ENCODE assay signal across 17 mouse cellular contexts in the genomic region with DNA sequence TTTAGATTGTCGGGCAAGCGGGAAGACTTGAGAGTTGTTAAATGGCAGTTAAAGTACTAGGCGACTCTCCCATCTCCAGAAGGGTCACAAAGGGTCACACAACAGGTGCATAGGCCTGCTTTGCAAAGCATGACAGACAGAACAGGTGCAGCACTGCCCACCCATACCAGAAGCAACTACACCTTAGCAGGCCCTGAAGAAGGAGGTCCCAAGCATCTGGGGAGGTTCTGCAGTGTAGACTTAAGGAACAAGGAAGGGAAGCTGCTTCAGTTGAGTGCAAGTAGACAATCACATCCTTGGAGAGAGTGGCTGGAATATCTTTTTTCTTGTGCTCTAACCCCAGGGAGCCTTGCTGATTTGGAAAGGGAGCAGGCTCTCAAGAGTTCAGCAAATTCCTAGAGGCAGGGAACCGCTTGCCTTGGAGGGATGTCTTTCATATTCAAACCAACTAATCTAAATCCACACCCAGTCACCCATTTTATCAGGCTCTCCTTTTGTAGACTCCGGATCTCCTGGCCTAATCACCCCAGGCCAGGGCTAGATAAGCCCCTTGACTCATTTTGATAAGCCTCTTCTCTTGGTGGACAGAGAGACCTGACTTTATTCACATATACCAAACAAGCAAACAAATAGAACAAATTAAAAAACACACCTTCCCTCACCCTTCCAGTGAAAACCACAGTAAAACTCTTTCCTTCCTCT. TPM values are rescaled to one million over a fixed set of nuclear protein-coding genes. Genes with fewer than 3 reads are reported as not detected.
DNase-seq lines count a peak whose midpoint lies in the region; ATAC-seq and TF ChIP-seq lines count a peak whose summit lies in the region.
"Had no signal": no experiment of that assay in that cellular context is flagged by ENCODE, and none has a peak within 500 bp of the region (broad histone marks: within the 10 kb centered on the region; RNA-seq: fewer than 3 reads in every experiment).

No protein-coding gene starts in this region.

- ATAC-seq in megakaryocyte, adult 5-6 weeks (ENCODE audit: poor library complexity, severe bottlenecking), result peak; percentile 40
- ATAC-seq: forebrain, embryonic 16.5 days had no signal

- H3K27ac ChIP-seq in ES-E14 (ENCODE audit: insufficient read depth, low read depth, low read length, poor library complexity, severe bottlenecking), result peak overlapping the region; percentile 36; the same call in 1 of the 2 replicates
- no peak overlapping the region for H3K27ac ChIP-seq in kidney, adult 2 months (ENCODE audit: insufficient read depth, low read depth, low read length)
- no peak overlapping the region for H3K27ac ChIP-seq in hindbrain, embryonic 10.5 days
- H3K27ac ChIP-seq: embryonic facial prominence, embryonic 10.5 days; kidney, embryonic 15.5 days; midbrain, embryonic 12.5 days had no signal

- no peak overlapping the region for H3K9ac ChIP-seq in ES-E14 (ENCODE audit: insufficient read depth, low read depth, low read length, poor library complexity, severe bottlenecking)
- H3K9ac ChIP-seq: kidney, embryonic 15.5 days; midbrain, embryonic 12.5 days had no signal

- 67% methylated on average over 5 of the region's 5 CpGs for WGBS in kidney, adult 2 months
- 42% methylated on average over 5 of the region's 5 CpGs for WGBS in hindbrain, embryonic 10.5 days

- TF ChIP-seq CTCF in kidney, adult 2 months (conservative IDR thresholded peaks at IDR 0.05; ENCODE audit: insufficient read depth, insufficient read length, low read depth, low read length), result no peak

- H3K4me1 ChIP-seq in ES-E14 (ENCODE audit: control insufficient read depth in 2 of 2, insufficient read depth in 2 of 2, low read length in 2 of 2, poor library complexity in 1 of 2), result peaks cover 8 to 12% of the 10 kb centered on the region in 2 experiments
- no peaks in the 10 kb centered on the region for H3K4me1 ChIP-seq in kidney, adult 2 months (ENCODE audit: control insufficient read depth, insufficient read depth, low read length)
- no peaks in the 10 kb centered on the region for H3K4me1 ChIP-seq in hindbrain, embryonic 10.5 days (replicated peaks)
- H3K4me1 ChIP-seq: kidney, embryonic 15.5 days; midbrain, embryonic 12.5 days had no signal

- in situ Hi-C loops in ES-E14 (cut with MboI; ENCODE audit: low sequenced_read_pairs in 2 of 2, unreplicated experiment in 2 of 2), result no loop called here

- H3K36me3 ChIP-seq in ES-E14 (ENCODE audit: control insufficient read depth, insufficient read depth, low read length, poor library complexity, severe bottlenecking), result no peaks in the 10 kb centered on the region
- no peaks in the 10 kb centered on the region for H3K36me3 ChIP-seq in kidney, adult 2 months (ENCODE audit: control insufficient read depth, insufficient read depth, low read length)
- H3K36me3 ChIP-seq in hindbrain, embryonic 10.5 days, result no peaks in the 10 kb centered on the region
- H3K36me3 ChIP-seq: embryonic facial prominence, embryonic 10.5 days; kidney, embryonic 15.5 days; midbrain, embryonic 12.5 days had no signal

- DNase-seq in ES-E14 (ENCODE audit: low read depth, low spot score) (peak; percentile 82), ZHBTc4 (ENCODE audit: low read depth, low spot score) (peak; percentile 89), liver (peak; percentile 80)
- DNase-seq in urinary bladder, adult 2 months (ENCODE audit: low spot score), result no peak
- DNase-seq in kidney, adult 2 months, result no peak
- no peak for DNase-seq in hindbrain, embryonic 10.5 days (ENCODE audit: low spot score)
- DNase-seq: cerebellum, postnatal 36 days; left cerebral cortex, postnatal 4 days; lung, adult 18-20 months; lung, postnatal 36 days; retina, postnatal 1 day; thymus, postnatal 14 days had no signal

- H3K27me3 ChIP-seq in kidney, adult 2 months (replicated peaks; ENCODE audit: control insufficient read depth, insufficient read depth, low read length), result no peaks in the 10 kb centered on the region
- no peaks in the 10 kb centered on the region for H3K27me3 ChIP-seq in hindbrain, embryonic 10.5 days (ENCODE audit: insufficient read depth, poor library complexity, severe bottlenecking)
- H3K27me3 ChIP-seq: kidney, embryonic 15.5 days; midbrain, embryonic 12.5 days had no signal

- no peaks in the 10 kb centered on the region for H3K9me3 ChIP-seq in ES-E14 (ENCODE audit: control insufficient read depth, insufficient read depth, low read depth, low read length)
- no peaks in the 10 kb centered on the region for H3K9me3 ChIP-seq in hindbrain, embryonic 10.5 days
- H3K9me3 ChIP-seq: embryonic facial prominence, embryonic 10.5 days; kidney, embryonic 15.5 days; midbrain, embryonic 12.5 days had no signal

- H3K4me3 ChIP-seq in ES-E14 (ENCODE audit: insufficient read depth in 1 of 2, low read depth in 1 of 2, low read length in 2 of 2, poor library complexity in 1 of 2, severe bottlenecking in 1 of 2), result no peak overlapping the region
- H3K4me3 ChIP-seq in kidney, adult 2 months (ENCODE audit: insufficient read depth, low read depth, low read length), result no peak overlapping the region
- H3K4me3 ChIP-seq in hindbrain, embryonic 10.5 days, result no peak overlapping the region
- H3K4me3 ChIP-seq: embryonic facial prominence, embryonic 10.5 days; kidney, embryonic 15.5 days; midbrain, embryonic 12.5 days had no signal

- TF ChIP-seq POLR2A in kidney, adult 2 months (IDR thresholded peaks at IDR 0.05; ENCODE audit: low read depth, low read length), result no peak

TF ChIP-seq in ES-E14, 5 proteins besides CTCF, POLR2A, EP300 and RAD21:
- TF ChIP-seq MAFK (IDR thresholded peaks at IDR 0.05; ENCODE audit: insufficient read depth, low read depth, low read length), result 0 out of 2 replicates have a peak, but pooled peaks have one; percentile 38
- peak; percentile 44; the same call in 1 of the 2 replicates for TF ChIP-seq CHD2 (IDR thresholded peaks at IDR 0.05; ENCODE audit: low read depth, low read length)
- TF ChIP-seq HCFC1 (IDR thresholded peaks at IDR 0.05; ENCODE audit: borderline replicate concordance, insufficient read depth, low read length), result no peak; the same call in 1 of the 2 replicates

RNA-seq across cellular contexts. Expression of gene Cdc42ep3, which starts 10.0 kb away (rescaled TPM):
- 7.2 and 13.7 TPM in 2 replicates for total RNA-seq in ES-E14 (2012; rRNA removed)
- total RNA-seq in megakaryocyte, adult 5-6 weeks (2015), result 70.3 and 75.4 TPM in 2 replicates
- 170 and 190 TPM in 2 replicates for total RNA-seq in megakaryocyte, adult 5-6 weeks (2017)
- polyA plus RNA-seq in urinary bladder, adult 2 months (2012; rRNA removed), result 291 and 304 TPM in 2 replicates
- 12.0 and 14.2 TPM in 2 replicates for polyA plus RNA-seq in kidney, adult 2 months (2012; rRNA removed)
- 13.9 and 21.9 TPM in 2 replicates for polyA plus RNA-seq in hindbrain, embryonic 10.5 days (2016; fragmentation: Nextera tagmentation; extraction: Ambion mirVana)

Comparison
In these comparisons a context has a peak if more than half of its experiments do, and no peak if none do; other contexts are left out.
1. DNase-seq: peak in ES-E14 (single experiment), ZHBTc4 (single experiment) and liver (single experiment); none in urinary bladder, adult 2 months (single experiment), kidney, adult 2 months (single experiment) and hindbrain, embryonic 10.5 days (single experiment).
2. RNA of gene Cdc42ep3, which starts 10.0 kb away (polyA plus RNA-seq): 291 to 304 TPM in urinary bladder, adult 2 months; 13.9 to 21.9 TPM in hindbrain, embryonic 10.5 days and 12.0 to 14.2 TPM in kidney, adult 2 months; every median in the first group is over 10 times any median in the second.